Mouse (Mus musculus): Measurements from ENCODE around the gene Cep97. TPM values are rescaled to one million over a fixed set of nuclear protein-coding genes. Genes with fewer than 3 reads are reported as not detected.

Cep97 gene
- polyA plus RNA-seq, 1 experiment = 4.7 TPM

DNA sequence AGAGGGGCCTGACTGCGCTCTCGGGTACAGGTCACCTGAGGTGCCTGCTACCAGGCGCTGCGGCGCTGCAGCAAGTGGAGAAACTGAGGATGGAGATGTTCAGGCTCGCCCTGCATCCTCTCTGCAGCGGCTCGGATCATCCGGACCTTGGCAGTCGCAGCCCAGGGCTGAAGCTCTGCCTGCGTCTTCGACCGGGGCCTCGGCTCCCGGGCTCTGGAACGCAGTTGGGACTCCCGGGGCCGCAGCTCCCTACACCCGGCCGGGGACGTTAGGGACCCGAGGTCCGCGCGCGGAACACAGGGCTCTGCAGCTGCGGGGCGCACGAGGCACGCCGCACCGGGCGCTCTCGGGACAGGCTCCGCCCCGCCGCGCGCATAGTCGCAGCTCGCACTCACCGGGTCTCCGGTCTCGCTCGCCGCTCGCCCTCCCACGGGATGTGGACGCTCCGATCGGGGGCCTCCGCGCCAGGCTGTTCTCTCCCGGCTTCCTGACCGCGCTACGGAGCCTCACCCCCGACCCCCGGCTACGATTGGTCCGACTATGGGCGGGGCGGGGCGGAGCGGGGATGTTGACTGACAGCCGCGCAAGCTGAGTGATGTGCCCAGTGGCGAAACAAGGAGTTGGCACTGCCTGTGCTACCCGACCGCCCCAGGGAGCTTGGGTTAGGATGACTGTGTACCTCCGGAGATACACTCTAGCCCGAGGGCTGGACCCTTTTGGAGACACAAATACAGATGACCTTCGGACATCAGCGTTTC lies 39.6 kb downstream of the Cep97 start, which contains the start of gene Nxpe3:
Gene Nxpe3 (minus strand): TSS at position 393 of the 758 bp plus-strand sequence.
- Histone ChIP-seq H3K79me3 (ENCODE audit: low read depth) (peaks cover 3% of the 10 kb centered on the region), H3K79me2 (ENCODE audit: control insufficient read depth, insufficient read depth) (peaks cover 26% of the 10 kb centered on the region), H3ac (ENCODE audit: control insufficient read depth, insufficient read length, low read depth) (peak within 1 kb of the TSS; percentile 66), H3K36me3 (ENCODE audit: control insufficient read depth, insufficient read depth) (peaks cover 3% of the 10 kb centered on the region), H3K27me3 (ENCODE audit: control insufficient read depth, insufficient read depth, insufficient read length) (no peaks in the 10 kb centered on the region), H3K4me3 (ENCODE audit: insufficient read depth, poor library complexity, severe bottlenecking) (peak within 1 kb of the TSS; percentile 56)
- TF ChIP-seq USF1 (IDR thresholded peaks at IDR 0.05; ENCODE audit: low read depth) (no peak), CTCF (IDR thresholded peaks at IDR 0.05; ENCODE audit: control insufficient read depth, insufficient read depth, insufficient read length) (peak; percentile 16)

DNA sequence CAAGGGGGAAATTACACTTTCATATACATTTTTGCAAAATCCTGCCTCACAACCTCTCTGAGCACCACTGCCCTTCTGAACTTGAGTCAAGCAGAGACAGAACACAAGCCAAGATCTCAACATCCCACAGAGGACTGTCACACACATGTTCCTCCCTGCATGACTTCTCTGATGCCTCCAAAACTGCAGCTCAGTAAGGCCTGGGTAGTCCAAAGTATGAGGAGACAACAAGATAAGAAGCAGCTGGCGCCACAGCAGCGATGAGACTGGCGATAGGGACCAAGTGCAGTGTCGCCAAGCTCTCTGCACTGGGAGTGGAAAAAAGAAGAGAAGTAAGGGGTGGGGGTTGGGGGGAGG lies 40.1 kb downstream of the Cep97 start:
- no peak for TF ChIP-seq MYOD1 (IDR thresholded peaks at IDR 0.05; ENCODE audit: control insufficient read depth, insufficient read length, low read depth)
- TF ChIP-seq CEBPB (IDR thresholded peaks at IDR 0.05; ENCODE audit: low read depth) = no peak
- no peak for TF ChIP-seq MAX (IDR thresholded peaks at IDR 0.05)
- no peak for TF ChIP-seq MYOG (IDR thresholded peaks at IDR 0.05; ENCODE audit: control insufficient read depth, extremely low read depth, insufficient read length)
- no peak for TF ChIP-seq CTCF (IDR thresholded peaks at IDR 0.05; ENCODE audit: control insufficient read depth, insufficient read depth, insufficient read length)
- TF ChIP-seq USF1 (IDR thresholded peaks at IDR 0.05; ENCODE audit: low read depth) = no peak
- no peak for TF ChIP-seq FOSL1 (IDR thresholded peaks at IDR 0.05; ENCODE audit: insufficient read depth, low read length, poor library complexity, severe bottlenecking)
- H3K4me3 ChIP-seq (ENCODE audit: insufficient read depth, poor library complexity, severe bottlenecking) = peak overlapping the region; percentile 56
- H3K36me3 ChIP-seq (ENCODE audit: control insufficient read depth, insufficient read depth) = peaks cover 3% of the 10 kb centered on the region
- peak overlapping the region; percentile 59 for H3ac ChIP-seq (ENCODE audit: control insufficient read depth, insufficient read length, low read depth)
- peaks cover 26% of the 10 kb centered on the region for H3K79me2 ChIP-seq (ENCODE audit: control insufficient read depth, insufficient read depth)
- H3K27me3 ChIP-seq (ENCODE audit: control insufficient read depth, insufficient read depth, insufficient read length) = no peaks in the 10 kb centered on the region
- H3K79me3 ChIP-seq (ENCODE audit: low read depth) = peaks cover 3% of the 10 kb centered on the region

DNA sequence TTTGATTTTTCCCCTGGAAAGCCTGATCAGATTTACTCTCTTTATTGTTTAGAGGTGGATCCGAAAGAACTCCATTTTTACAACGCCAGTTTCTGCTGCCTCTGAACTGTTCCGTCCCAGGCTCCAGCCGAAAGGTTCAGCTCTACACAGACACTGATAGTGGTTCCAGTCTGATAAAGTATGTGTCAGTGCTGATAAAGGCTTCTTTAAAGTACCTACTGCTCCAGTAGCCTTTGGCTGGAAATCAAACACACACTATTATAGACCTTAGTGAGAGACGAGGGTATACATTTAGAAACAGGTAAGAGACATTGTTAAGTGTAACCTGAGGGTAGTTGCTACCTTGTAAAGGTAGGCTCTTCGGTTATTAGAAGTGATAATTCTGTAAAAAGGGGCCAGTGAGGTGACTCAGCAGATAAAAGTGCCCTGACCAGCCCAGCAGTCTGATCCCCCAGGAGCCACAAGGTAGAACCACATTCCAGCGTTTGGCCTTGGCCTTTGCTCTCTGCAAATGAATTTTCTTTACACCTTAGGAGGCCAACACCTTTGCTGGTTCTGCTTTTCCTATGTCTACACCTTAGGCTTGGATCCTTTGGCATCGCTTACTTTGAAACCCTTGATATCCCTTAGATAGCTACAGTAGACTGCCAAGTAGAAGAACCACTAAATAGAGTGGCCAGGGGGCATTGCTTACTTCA lies 41.1 kb downstream of the Cep97 start:
- no peak overlapping the region for H3K4me3 ChIP-seq (ENCODE audit: insufficient read depth, poor library complexity, severe bottlenecking)
- H3K79me2 ChIP-seq (ENCODE audit: control insufficient read depth, insufficient read depth) = peaks cover 26% of the 10 kb centered on the region
- H3ac ChIP-seq (ENCODE audit: control insufficient read depth, insufficient read length, low read depth) = no peak overlapping the region
- H3K79me3 ChIP-seq (ENCODE audit: low read depth) = peaks cover 3% of the 10 kb centered on the region
- no peak for TF ChIP-seq FOSL1 (IDR thresholded peaks at IDR 0.05; ENCODE audit: insufficient read depth, low read length, poor library complexity, severe bottlenecking)
- TF ChIP-seq MYOD1 (IDR thresholded peaks at IDR 0.05; ENCODE audit: control insufficient read depth, insufficient read length, low read depth) = no peak
- TF ChIP-seq MYOG (IDR thresholded peaks at IDR 0.05; ENCODE audit: control insufficient read depth, extremely low read depth, insufficient read length) = no peak
- no peak for TF ChIP-seq CTCF (IDR thresholded peaks at IDR 0.05; ENCODE audit: control insufficient read depth, insufficient read depth, insufficient read length)
- TF ChIP-seq USF1 (IDR thresholded peaks at IDR 0.05; ENCODE audit: low read depth) = no peak
- no peak for TF ChIP-seq CEBPB (IDR thresholded peaks at IDR 0.05; ENCODE audit: low read depth)
- TF ChIP-seq MAX (IDR thresholded peaks at IDR 0.05) = no peak
- H3K36me3 ChIP-seq (ENCODE audit: control insufficient read depth, insufficient read depth) = peaks cover 11% of the 10 kb centered on the region
- H3K27me3 ChIP-seq (ENCODE audit: control insufficient read depth, insufficient read depth, insufficient read length) = no peaks in the 10 kb centered on the region

DNA sequence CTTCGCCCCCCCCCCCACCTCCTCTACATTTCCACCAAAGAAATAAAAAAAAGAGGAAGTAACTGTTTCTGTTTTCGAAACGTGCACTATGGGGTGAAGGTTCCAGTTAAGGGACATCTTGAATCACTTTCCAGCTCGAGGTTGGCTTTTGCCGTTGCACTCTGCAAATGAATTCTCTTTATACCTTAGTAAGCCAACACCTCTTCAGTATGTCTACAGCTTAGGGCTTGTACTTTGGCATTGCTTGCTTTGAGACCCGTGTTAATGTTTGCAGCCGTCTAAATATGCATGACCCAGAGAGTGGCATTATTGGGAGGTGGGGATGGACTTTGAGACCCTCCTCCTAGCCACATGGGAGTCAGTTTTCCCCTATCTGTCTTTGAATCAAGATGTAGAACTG lies 42.2 kb downstream of the Cep97 start:
- no peaks in the 10 kb centered on the region for H3K27me3 ChIP-seq (ENCODE audit: control insufficient read depth, insufficient read depth, insufficient read length)
- H3K79me2 ChIP-seq (ENCODE audit: control insufficient read depth, insufficient read depth) = peaks cover 26% of the 10 kb centered on the region
- H3K4me3 ChIP-seq (ENCODE audit: insufficient read depth, poor library complexity, severe bottlenecking) = no peak overlapping the region
- TF ChIP-seq MYOG (IDR thresholded peaks at IDR 0.05; ENCODE audit: control insufficient read depth, extremely low read depth, insufficient read length) = no peak
- no peak for TF ChIP-seq MAX (IDR thresholded peaks at IDR 0.05)
- no peak for TF ChIP-seq USF1 (IDR thresholded peaks at IDR 0.05; ENCODE audit: low read depth)
- TF ChIP-seq FOSL1 (IDR thresholded peaks at IDR 0.05; ENCODE audit: insufficient read depth, low read length, poor library complexity, severe bottlenecking) = no peak
- TF ChIP-seq MYOD1 (IDR thresholded peaks at IDR 0.05; ENCODE audit: control insufficient read depth, insufficient read length, low read depth) = no peak
- TF ChIP-seq CEBPB (IDR thresholded peaks at IDR 0.05; ENCODE audit: low read depth) = no peak
- no peak for TF ChIP-seq CTCF (IDR thresholded peaks at IDR 0.05; ENCODE audit: control insufficient read depth, insufficient read depth, insufficient read length)
- H3K79me3 ChIP-seq (ENCODE audit: low read depth) = peaks cover 3% of the 10 kb centered on the region
- no peak overlapping the region for H3ac ChIP-seq (ENCODE audit: control insufficient read depth, insufficient read length, low read depth)
- peaks cover 18% of the 10 kb centered on the region for H3K36me3 ChIP-seq (ENCODE audit: control insufficient read depth, insufficient read depth)

DNA sequence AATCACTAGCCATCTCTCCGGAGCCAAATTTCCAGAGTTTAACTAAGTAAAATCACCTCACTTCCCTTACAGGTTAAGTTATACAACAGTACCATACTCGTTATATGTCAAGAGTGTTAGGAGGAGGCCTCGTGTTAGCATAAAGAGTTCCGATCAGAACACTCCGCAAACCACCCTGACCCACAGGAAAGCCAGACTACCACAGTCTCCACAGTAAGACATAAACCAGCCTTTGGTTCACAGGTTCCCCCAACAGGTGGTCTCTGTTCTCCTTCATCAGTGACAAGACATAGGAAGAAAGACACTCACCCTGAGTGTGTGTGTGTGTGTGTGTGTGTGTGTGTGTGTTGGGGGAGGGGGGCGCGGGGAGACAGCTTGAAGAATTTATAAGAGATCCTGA lies 43.3 kb downstream of the Cep97 start:
- H3ac ChIP-seq (ENCODE audit: control insufficient read depth, insufficient read length, low read depth) = no peak overlapping the region
- peaks cover 26% of the 10 kb centered on the region for H3K79me2 ChIP-seq (ENCODE audit: control insufficient read depth, insufficient read depth)

More for the DNA sequence above, 43.3 kb downstream of the Cep97 start:
- peaks cover 20% of the 10 kb centered on the region for H3K36me3 ChIP-seq (ENCODE audit: control insufficient read depth, insufficient read depth)
- H3K79me3 ChIP-seq (ENCODE audit: low read depth) = peaks cover 3% of the 10 kb centered on the region
- H3K27me3 ChIP-seq (ENCODE audit: control insufficient read depth, insufficient read depth, insufficient read length) = no peaks in the 10 kb centered on the region
- no peak overlapping the region for H3K4me3 ChIP-seq (ENCODE audit: insufficient read depth, poor library complexity, severe bottlenecking)
- no peak for TF ChIP-seq USF1 (IDR thresholded peaks at IDR 0.05; ENCODE audit: low read depth)
- TF ChIP-seq CEBPB (IDR thresholded peaks at IDR 0.05; ENCODE audit: low read depth) = no peak

Data from C2C12 (cell line).